Mouse (Mus musculus) liver, adult 2 months (tissue): Measurements from ENCODE around the gene Fbxo44. TPM values are rescaled to one million over a fixed set of nuclear protein-coding genes. Genes with fewer than 3 reads are reported as not detected.

ENCODE experiments used
- DNase-seq: peaks from one replicate; pipeline ENCODE4 v3.0.0-alpha.2; 2011; ENCODE audit warnings: low read depth, low spot score; ENCODE audit errors: extremely low read depth
- H3K27ac ChIP-seq: fragments of 200-500 bp; replicated peaks from 2 replicates; pipeline ENCODE4 v1.5.1; 2012; ENCODE audit warnings: low read depth, mild to moderate bottlenecking, control low read depth, inconsistent platforms, low read length; ENCODE audit not compliant: insufficient read depth
- H3K27me3 ChIP-seq: fragments of 200-500 bp; 2 replicates; pipeline ENCODE4 v1.6.1; 2012; ENCODE audit warnings: mild to moderate bottlenecking, moderate library complexity, low read length, inconsistent platforms; ENCODE audit not compliant: control insufficient read depth, insufficient read depth
- H3K36me3 ChIP-seq: fragments of 200-500 bp; 2 replicates; pipeline ENCODE4 v1.6.1; 2012; ENCODE audit warnings: low read length, inconsistent platforms; ENCODE audit not compliant: control insufficient read depth, insufficient read depth
- H3K4me1 ChIP-seq: fragments of 200-500 bp; 2 replicates; pipeline ENCODE4 v1.6.1; 2011; ENCODE audit warnings: low read length; ENCODE audit not compliant: control insufficient read depth, insufficient read depth
- H3K4me3 ChIP-seq: fragments of 200-500 bp; 2 replicates; pipeline ENCODE4 v1.5.1; 2011; ENCODE audit warnings: low read depth, mild to moderate bottlenecking, control low read depth, low read length, moderate library complexity; ENCODE audit not compliant: insufficient read depth
- H3K79me2 ChIP-seq: fragments of 200-500 bp; 2 replicates; pipeline ENCODE4 v1.6.1; 2012; ENCODE audit warnings: inconsistent platforms, mild to moderate bottlenecking, low read length, moderate library complexity; ENCODE audit not compliant: control insufficient read depth, insufficient read depth
- H3K9ac ChIP-seq: fragments of 200-500 bp; 2 replicates; pipeline ENCODE4 v1.6.1; 2012; ENCODE audit warnings: low read depth, mild to moderate bottlenecking, control low read depth, inconsistent platforms, low read length
- CTCF ChIP-seq: fragments of 200-500 bp; IDR thresholded peaks from 2 replicates; pipeline ENCODE4 v1.5.1; 2011; ENCODE audit warnings: low read depth, low read length, control low read depth
- POLR2A ChIP-seq: fragments of 200-500 bp; IDR thresholded peaks from 2 replicates; pipeline ENCODE4 v1.6.1; 2011; ENCODE audit warnings: low read length, control low read depth; ENCODE audit not compliant: insufficient read depth; ENCODE audit errors: extremely low read depth
- WGBS: fragments of 180-500 bp; shearing (Covaris S2); methylation state at CpG from one replicate; pipeline ENCODE4 v1.1.7; 2018; 5-methylcytosine and 5-hydroxymethylcytosine counted together
- polyA plus RNA-seq: library from polyadenylated mRNA; depleted of rRNA; stranded (reverse); fragments of >200 nt; gene quantifications from 2 replicates; pipeline ENCODE4 v1.2.3, GENCODE M21; 2012
- total RNA-seq: library from RNA; depleted of rRNA; stranded (reverse); fragments of >200 nt; gene quantifications from 2 replicates; pipeline ENCODE4 v1.2.3, GENCODE M21; 2014

Gene Fbxo44
- total and polyA plus RNA-seq, 2 experiments: 2.2 to 2.7 TPM

GRCm38 (mm10) chr4:148169586-148169985 is 9.3 kb upstream of the Fbxo44 start:
- no peaks in the 10 kb centered on the region for H3K4me1 ChIP-seq
- no peak overlapping the region for H3K4me3 ChIP-seq
- TF ChIP-seq CTCF: no peak
- TF ChIP-seq POLR2A: no peak
- H3K27me3 ChIP-seq: peaks cover 13% of the 10 kb centered on the region
- DNase-seq: no peak
- no peak overlapping the region for H3K27ac ChIP-seq
- H3K79me2 ChIP-seq: no peaks in the 10 kb centered on the region
- WGBS: 24% methylated on average over 15 of the region's 15 CpGs
- H3K9ac ChIP-seq: no peak overlapping the region
- no peaks in the 10 kb centered on the region for H3K36me3 ChIP-seq

- Histone ChIP-seq H3K27ac (no peak overlapping the region), H3K36me3 (no peaks in the 10 kb centered on the region), H3K79me2 (no peaks in the 10 kb centered on the region), H3K27me3 (peaks cover 10% of the 10 kb centered on the region), H3K9ac (no peak overlapping the region), H3K4me1 (peaks cover 1% of the 10 kb centered on the region; the same call in 1 of the 2 replicates), H3K4me3 (no peak overlapping the region)
- 17% methylated on average over 7 of the region's 7 CpGs for WGBS
- TF ChIP-seq POLR2A (no peak), CTCF (peak; percentile 84)
- peak; percentile 50 for DNase-seq
Observed at GRCm38 (mm10) chr4:148168287-148168686, 8.0 kb upstream of the Fbxo44 start.

GRCm38 (mm10) chr4:148166986-148167385 is 6.7 kb upstream of the Fbxo44 start:
- TF ChIP-seq POLR2A (no peak), CTCF (peak; percentile 79)
- WGBS: 15% methylated on average over 4 of the region's 4 CpGs
- Histone ChIP-seq H3K79me2 (no peaks in the 10 kb centered on the region), H3K4me1 (peaks cover 1% of the 10 kb centered on the region; the same call in 1 of the 2 replicates), H3K27me3 (peaks cover 10% of the 10 kb centered on the region), H3K36me3 (no peaks in the 10 kb centered on the region), H3K4me3 (no peak overlapping the region), H3K9ac (no peak overlapping the region), H3K27ac (no peak overlapping the region)
- DNase-seq: peak; percentile 28

GRCm38 (mm10) chr4:148166431-148166830 is 6.1 kb upstream of the Fbxo44 start:
- Histone ChIP-seq H3K4me1 (peaks cover 1% of the 10 kb centered on the region; the same call in 1 of the 2 replicates), H3K9ac (no peak overlapping the region), H3K36me3 (no peaks in the 10 kb centered on the region), H3K27me3 (peaks cover 11% of the 10 kb centered on the region), H3K27ac (no peak overlapping the region), H3K79me2 (no peaks in the 10 kb centered on the region), H3K4me3 (no peak overlapping the region)
- TF ChIP-seq POLR2A (no peak), CTCF (no peak)
- DNase-seq: no peak
- WGBS: 18% methylated on average over 10 of the region's 10 CpGs

GRCm38 (mm10) chr4:148165551-148165950 is 5.3 kb upstream of the Fbxo44 start:
- Histone ChIP-seq H3K9ac (no peak overlapping the region), H3K4me3 (no peak overlapping the region), H3K27ac (no peak overlapping the region), H3K27me3 (peaks cover 16% of the 10 kb centered on the region), H3K36me3 (no peaks in the 10 kb centered on the region), H3K4me1 (peaks cover 2% of the 10 kb centered on the region), H3K79me2 (no peaks in the 10 kb centered on the region)
- WGBS: 9% methylated on average over 17 of the region's 17 CpGs
- no peak for DNase-seq
- TF ChIP-seq POLR2A (no peak), CTCF (no peak)

GRCm38 (mm10) chr4:148164461-148164860 is 4.2 kb upstream of the Fbxo44 start:
- H3K9ac ChIP-seq: no peak overlapping the region
- DNase-seq: no peak
- TF ChIP-seq CTCF: no peak
- no peak for TF ChIP-seq POLR2A
- H3K79me2 ChIP-seq: no peaks in the 10 kb centered on the region
- peaks cover 3% of the 10 kb centered on the region for H3K4me1 ChIP-seq
- H3K36me3 ChIP-seq: no peaks in the 10 kb centered on the region
- whole genome bisulfite sequencing: 5% methylated on average over 16 of the region's 16 CpGs
- H3K27ac ChIP-seq: no peak overlapping the region
- peaks cover 15% of the 10 kb centered on the region for H3K27me3 ChIP-seq
- no peak overlapping the region for H3K4me3 ChIP-seq
